Mouse (Mus musculus) MEL (cell line): ENCODE results near the gene Raph1. TPM values are rescaled to one million over a fixed set of nuclear protein-coding genes. Genes with fewer than 3 reads are reported as not detected.
A peak's percentile ranks its signal among the peaks of the same experiment; 100 is the strongest.

Source experiments
- DNase-seq: peaks from one replicate; pipeline ENCODE4 v3.0.0; 2011; ENCODE audit warnings: low read depth, low spot score
- H3K27ac ChIP-seq: 2 replicates; pipeline ENCODE4 v1.5.1; 2012; ENCODE audit warnings: low read depth, mild to moderate bottlenecking, control low read depth, low read length, moderate library complexity; ENCODE audit not compliant: control insufficient read depth
- H3K27me3 ChIP-seq, 2 experiments: fragments of 150-350 bp in 1 of 2; sonication (generic) in 1 of 2; 2 replicates each; pipeline ENCODE4 v1.6.1; 2012; ENCODE audit warnings: low read length in 2 of 2, mild to moderate bottlenecking in 2 of 2, improper control_type of control experiment in 1 of 2, moderate library complexity in 1 of 2; ENCODE audit not compliant: insufficient read depth in 2 of 2, control insufficient read depth in 1 of 2
- H3K36me3 ChIP-seq, 2 experiments: 2 replicates each; pipeline ENCODE4 v1.6.1; 2012 to 2014; ENCODE audit warnings: low read length in 2 of 2, improper control_type of control experiment in 1 of 2, inconsistent platforms in 1 of 2, mild to moderate bottlenecking in 1 of 2; ENCODE audit not compliant: insufficient read depth in 2 of 2, control insufficient read depth in 1 of 2
- H3K4me1 ChIP-seq, 2 experiments: fragments of 150-350 bp in 1 of 2; sonication (generic) in 1 of 2; 2 replicates each; pipeline ENCODE4 v1.6.1; 2012; ENCODE audit warnings: low read length in 2 of 2, improper control_type of control experiment in 1 of 2, mild to moderate bottlenecking in 1 of 2; ENCODE audit not compliant: insufficient read depth in 2 of 2, control insufficient read depth in 1 of 2
- H3K4me3 ChIP-seq, 2 experiments: fragments of 150-350 bp in 1 of 2; sonication (generic) in 1 of 2; 2 replicates each; pipeline ENCODE4 v1.5.1; 2012; ENCODE audit warnings: low read depth in 2 of 2, low read length in 2 of 2, mild to moderate bottlenecking in 2 of 2, moderate library complexity in 2 of 2, control low read depth in 1 of 2, improper control_type of control experiment in 1 of 2; ENCODE audit not compliant: control insufficient read depth in 1 of 2, insufficient read depth in 1 of 2
- H3K79me2 ChIP-seq: 2 replicates; pipeline ENCODE4 v1.6.1; 2012; ENCODE audit warnings: mild to moderate bottlenecking, low read length, moderate library complexity; ENCODE audit not compliant: control insufficient read depth, poor library complexity, insufficient read depth
- H3K9ac ChIP-seq: 2 replicates; pipeline ENCODE4 v1.6.1; 2012; ENCODE audit warnings: low read depth, mild to moderate bottlenecking, control low read depth, low read length, moderate library complexity; ENCODE audit not compliant: control insufficient read depth, poor library complexity, severe bottlenecking
- H3K9me3 ChIP-seq: fragments of 150-350 bp; sonication (generic); replicated peaks from 2 replicates; pipeline ENCODE4 v1.6.1; 2012; ENCODE audit warnings: mild to moderate bottlenecking, low read length, improper control_type of control experiment, moderate library complexity; ENCODE audit not compliant: insufficient read depth
- BHLHE40 ChIP-seq: IDR thresholded peaks from 2 replicates; pipeline ENCODE4 v1.6.1; 2012; ENCODE audit warnings: low read depth, mild to moderate bottlenecking, inconsistent platforms, low read length, improper control_type of control experiment, borderline replicate concordance
- CHD2 ChIP-seq: IDR thresholded peaks from 2 replicates; pipeline ENCODE4 v1.6.1; 2011; ENCODE audit warnings: low read length, improper control_type of control experiment
- CTCF ChIP-seq, 3 experiments: IDR thresholded peaks in 2 of 3; conservative IDR thresholded peaks in 1 of 3; 2 replicates each; pipeline ENCODE4 v1.5.1; 2011 to 2012; ENCODE audit warnings: low read length in 3 of 3, low read depth in 2 of 3, mild to moderate bottlenecking in 2 of 3, improper control_type of control experiment in 1 of 3, inconsistent platforms in 1 of 3, mixed read lengths in 1 of 3, moderate library complexity in 1 of 3; ENCODE audit not compliant: control insufficient read depth in 1 of 3, insufficient read depth in 1 of 3, poor library complexity in 1 of 3, severe bottlenecking in 1 of 3
- E2F4 ChIP-seq: IDR thresholded peaks from 2 replicates; pipeline ENCODE4 v1.6.1; 2011; ENCODE audit warnings: low read depth, low read length, improper control_type of control experiment, borderline replicate concordance
- EP300 ChIP-seq, 2 experiments: IDR thresholded peaks; 2 replicates each; pipeline ENCODE4 v1.6.1; 2011; ENCODE audit warnings: improper control_type of control experiment in 2 of 2, low read length in 2 of 2, low read depth in 1 of 2, mild to moderate bottlenecking in 1 of 2
- ETS1 ChIP-seq: IDR thresholded peaks from 2 replicates; pipeline ENCODE4 v1.6.1; 2012; ENCODE audit warnings: low read depth, mild to moderate bottlenecking, inconsistent platforms, low read length, improper control_type of control experiment, moderate library complexity
- GATA1 ChIP-seq: IDR thresholded peaks from 2 replicates; pipeline ENCODE4 v1.6.1; 2011; ENCODE audit warnings: low read depth, low read length, improper control_type of control experiment
- KAT2A ChIP-seq: conservative IDR thresholded peaks from 2 replicates; pipeline ENCODE4 v1.6.1; 2012; ENCODE audit warnings: low read depth, low read length, improper control_type of control experiment, inconsistent platforms
- MAZ ChIP-seq: IDR thresholded peaks from 2 replicates; pipeline ENCODE4 v1.6.1; 2012; ENCODE audit warnings: low read depth, mild to moderate bottlenecking, inconsistent platforms, low read length, improper control_type of control experiment
- MXI1 ChIP-seq: IDR thresholded peaks from 2 replicates; pipeline ENCODE4 v1.6.1; 2011; ENCODE audit warnings: mild to moderate bottlenecking, low read depth, low read length, improper control_type of control experiment
- MYB ChIP-seq: IDR thresholded peaks from 2 replicates; pipeline ENCODE4 v1.6.1; 2011; ENCODE audit warnings: mild to moderate bottlenecking, low read depth, low read length, improper control_type of control experiment
- MYC ChIP-seq: IDR thresholded peaks from 2 replicates; pipeline ENCODE4 v1.6.1; 2011; ENCODE audit warnings: low read depth, mild to moderate bottlenecking, low read length, improper control_type of control experiment, moderate library complexity
- NELFE ChIP-seq: IDR thresholded peaks from 2 replicates; pipeline ENCODE4 v1.6.1; 2011; ENCODE audit warnings: low read depth, low read length, improper control_type of control experiment
- NRF1 ChIP-seq: IDR thresholded peaks from 2 replicates; pipeline ENCODE4 v1.6.1; 2014; ENCODE audit warnings: low read depth, mild to moderate bottlenecking, inconsistent platforms, low read length, improper control_type of control experiment, moderate library complexity; ENCODE audit not compliant: poor library complexity, insufficient read depth, severe bottlenecking
- POLR2AphosphoS5 ChIP-seq: IDR thresholded peaks from 2 replicates; pipeline ENCODE4 v1.6.1; 2012; ENCODE audit warnings: low read depth, borderline replicate concordance, mild to moderate bottlenecking, inconsistent platforms, low read length, moderate library complexity, mixed read lengths
- RCOR1 ChIP-seq: IDR thresholded peaks from 2 replicates; pipeline ENCODE4 v1.6.1; 2012; ENCODE audit warnings: low read depth, mild to moderate bottlenecking, inconsistent platforms, low read length, improper control_type of control experiment
- SIN3A ChIP-seq: IDR thresholded peaks from 2 replicates; pipeline ENCODE4 v1.6.1; 2012; ENCODE audit warnings: low read length, improper control_type of control experiment, inconsistent platforms
- SMC3 ChIP-seq: IDR thresholded peaks from 2 replicates; pipeline ENCODE4 v1.6.1; 2011; ENCODE audit warnings: low read depth, low read length, improper control_type of control experiment
- TAL1 ChIP-seq: IDR thresholded peaks from 2 replicates; pipeline ENCODE4 v1.6.1; 2012; ENCODE audit warnings: mild to moderate bottlenecking, inconsistent platforms, low read length, moderate library complexity, mixed read lengths
- UBTF ChIP-seq: IDR thresholded peaks from 2 replicates; pipeline ENCODE4 v1.6.1; 2012; ENCODE audit warnings: low read depth, mild to moderate bottlenecking, inconsistent platforms, low read length, improper control_type of control experiment, moderate library complexity, borderline replicate concordance; ENCODE audit not compliant: insufficient read depth
- USF1 ChIP-seq: IDR thresholded peaks from 2 replicates; pipeline ENCODE4 v1.6.1; 2014; ENCODE audit warnings: low read depth, mild to moderate bottlenecking, inconsistent platforms, low read length, improper control_type of control experiment, moderate library complexity
- USF2 ChIP-seq, 2 experiments: IDR thresholded peaks; 2 replicates each; pipeline ENCODE4 v1.6.1; 2011 to 2012; ENCODE audit warnings: improper control_type of control experiment in 2 of 2, low read length in 2 of 2, borderline replicate concordance in 1 of 2, inconsistent platforms in 1 of 2, low read depth in 1 of 2, mild to moderate bottlenecking in 1 of 2; ENCODE audit not compliant: insufficient read depth in 1 of 2
- ZKSCAN1 ChIP-seq: IDR thresholded peaks from 2 replicates; pipeline ENCODE4 v1.6.1; 2012; ENCODE audit warnings: low read depth, mild to moderate bottlenecking, inconsistent platforms, low read length, improper control_type of control experiment, moderate library complexity
- ZNF384 ChIP-seq: IDR thresholded peaks from 2 replicates; pipeline ENCODE4 v1.6.1; 2012; ENCODE audit warnings: low read depth, mild to moderate bottlenecking, inconsistent platforms, low read length, improper control_type of control experiment
- polyA plus RNA-seq, 2 experiments: library from polyadenylated mRNA; stranded (reverse) in 1 of 2; unstranded in 1 of 2; fragments of >175 nt in 1 of 2; fragments of >200 nt in 1 of 2; gene quantifications; 2 replicates each; pipeline versions ENCODE4 v1.2.1 to v1.2.4; 2012; ENCODE audit warnings: low replicate concordance in 2 of 2, low read depth in 1 of 2; ENCODE audit not compliant: insufficient read length in 2 of 2, insufficient read depth in 1 of 2, missing spikeins in 1 of 2
- total RNA-seq: library from RNA; depleted of rRNA; stranded (reverse); fragments of 300-350 nt; gene quantifications from 2 replicates; pipeline ENCODE4 v1.2.3, GENCODE M21; 2012

The Raph1 gene
- total and polyA plus RNA-seq, 3 experiments: 0.42 to 0.67 TPM; not detected in 1

DNA sequence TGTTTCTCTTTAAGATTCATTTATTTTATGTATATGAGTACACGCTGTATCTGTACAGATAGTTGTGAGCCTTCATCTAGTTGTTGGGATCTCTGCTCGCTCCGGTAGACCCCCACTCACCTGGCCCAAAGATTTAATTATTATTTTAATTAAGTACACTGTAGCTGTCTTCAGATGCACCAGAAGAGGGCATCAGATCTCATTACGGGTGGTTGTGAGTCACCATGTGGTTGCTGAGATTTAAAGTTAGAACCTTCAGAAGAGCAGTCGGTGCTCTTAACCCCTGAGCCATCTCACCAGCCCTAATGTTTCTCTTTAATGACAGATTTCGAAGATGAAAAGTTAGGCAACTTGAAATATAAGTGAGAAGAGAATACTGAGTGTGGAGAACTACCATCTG is 36.8 kb downstream of the Raph1 start:
- DNase-seq: no peak
- Histone ChIP-seq H3K36me3 (no peaks in the 10 kb centered on the region), H3K79me2 (no peaks in the 10 kb centered on the region), H3K4me3 (no peak overlapping the region), H3K27ac (no peak overlapping the region), H3K27me3 (no peaks in the 10 kb centered on the region; a peak in 1 of 4 replicates), H3K9me3 (no peaks in the 10 kb centered on the region), H3K9ac (no peak overlapping the region), H3K4me1 (no peaks in the 10 kb centered on the region)
- TF ChIP-seq NRF1 (no peak), SMC3 (peak; percentile 28; the same call in 1 of the 2 replicates), TAL1 (no peak), USF2 (IDR thresholded peaks at IDR 0.05; ENCODE audit: borderline replicate concordance in 1 of 2, insufficient read depth in 1 of 2, low read depth in 1 of 2, low read length in 2 of 2) (no peak), UBTF (no peak), ETS1 (no peak), CHD2 (no peak), ZNF384 (no peak), CTCF (IDR thresholded peaks at IDR 0.05 in 2 of 3, conservative IDR thresholded peaks at IDR 0.05 in 1 of 3; ENCODE audit: control insufficient read depth in 1 of 3, insufficient read depth in 1 of 3, low read depth in 2 of 3, low read length in 3 of 3, poor library complexity in 1 of 3, severe bottlenecking in 1 of 3) (peak in 1 of 3 experiments; percentile 12; a peak in 1 of 6 replicates), MXI1 (no peak), MYB (no peak)

DNA sequence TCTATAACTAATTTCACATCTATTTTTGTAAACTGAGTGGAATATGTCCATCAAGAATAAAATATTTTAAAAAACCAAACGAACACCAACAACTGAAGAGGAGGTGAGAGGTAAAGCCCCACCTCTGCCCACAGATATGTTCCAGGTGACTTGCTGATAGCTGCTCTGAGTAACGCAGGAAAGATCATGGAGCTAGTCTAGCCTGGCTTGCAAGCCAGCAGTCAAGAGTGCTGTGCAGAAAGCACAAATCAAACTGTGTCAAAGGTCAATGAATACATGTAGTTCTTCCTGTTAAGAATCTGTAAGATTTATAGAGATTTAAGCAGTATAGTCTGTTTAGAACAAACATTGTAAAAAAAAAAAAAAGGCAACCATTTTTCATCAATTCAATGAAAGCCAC is 56.3 kb downstream of the Raph1 start:
- no peak overlapping the region for H3K27ac ChIP-seq
- no peaks in the 10 kb centered on the region; a peak in 1 of 4 replicates for H3K36me3 ChIP-seq
- H3K4me1 ChIP-seq: peaks cover 0 to 2% of the 10 kb centered on the region in 2 experiments; a peak in 1 of 4 replicates
- no peak for DNase-seq
- no peak overlapping the region for H3K9ac ChIP-seq
- TF ChIP-seq NRF1: no peak
- TF ChIP-seq USF2 (IDR thresholded peaks at IDR 0.05; ENCODE audit: borderline replicate concordance in 1 of 2, insufficient read depth in 1 of 2, low read depth in 1 of 2, low read length in 2 of 2): no peak
- no peak for TF ChIP-seq GATA1
- no peak for TF ChIP-seq CHD2
- H3K4me3 ChIP-seq: no peak overlapping the region
- no peaks in the 10 kb centered on the region for H3K9me3 ChIP-seq
- H3K27me3 ChIP-seq: no peaks in the 10 kb centered on the region
- no peaks in the 10 kb centered on the region for H3K79me2 ChIP-seq

GRCm38 (mm10) chr1:60503456-60503855 is 63.4 kb downstream of the Raph1 start:
- H3K9ac ChIP-seq: peak overlapping the region; percentile 63
- H3K27ac ChIP-seq: peak overlapping the region; percentile 35
- peak overlapping the region; percentile 48 to 75 for H3K4me3 ChIP-seq
- H3K36me3 ChIP-seq: no peaks in the 10 kb centered on the region
- H3K4me1 ChIP-seq: peaks cover 0 to 3% of the 10 kb centered on the region in 2 experiments; a peak in 1 of 4 replicates
- no peaks in the 10 kb centered on the region for H3K27me3 ChIP-seq
- no peaks in the 10 kb centered on the region for H3K9me3 ChIP-seq
- no peaks in the 10 kb centered on the region for H3K79me2 ChIP-seq
- DNase-seq: peak; percentile 81
- no peak for TF ChIP-seq ZNF384
- no peak for TF ChIP-seq EP300 (IDR thresholded peaks at IDR 0.05; ENCODE audit: low read depth in 1 of 2, low read length in 2 of 2)
- peak; percentile 60 for TF ChIP-seq RCOR1
- no peak for TF ChIP-seq E2F4
- no peak for TF ChIP-seq USF1
- TF ChIP-seq MAZ: no peak
- no peak for TF ChIP-seq TAL1
- peak; percentile 56; the same call in 1 of the 2 replicates for TF ChIP-seq MYC
- no peak for TF ChIP-seq KAT2A
- no peak for TF ChIP-seq POLR2AphosphoS5
- peak; percentile 52; the same call in 1 of the 2 replicates for TF ChIP-seq SIN3A
- TF ChIP-seq BHLHE40: no peak
- no peak for TF ChIP-seq NRF1
- no peak for TF ChIP-seq NELFE
- TF ChIP-seq ZKSCAN1: no peak
- peak; percentile 67; the same call in 1 of the 2 replicates for TF ChIP-seq MXI1
- TF ChIP-seq MYB: no peak
- no peak for TF ChIP-seq USF2 (IDR thresholded peaks at IDR 0.05; ENCODE audit: borderline replicate concordance in 1 of 2, insufficient read depth in 1 of 2, low read depth in 1 of 2, low read length in 2 of 2)
